Comparison of ENCODE assay signal across 35 mouse cellular contexts in the genomic region with DNA sequence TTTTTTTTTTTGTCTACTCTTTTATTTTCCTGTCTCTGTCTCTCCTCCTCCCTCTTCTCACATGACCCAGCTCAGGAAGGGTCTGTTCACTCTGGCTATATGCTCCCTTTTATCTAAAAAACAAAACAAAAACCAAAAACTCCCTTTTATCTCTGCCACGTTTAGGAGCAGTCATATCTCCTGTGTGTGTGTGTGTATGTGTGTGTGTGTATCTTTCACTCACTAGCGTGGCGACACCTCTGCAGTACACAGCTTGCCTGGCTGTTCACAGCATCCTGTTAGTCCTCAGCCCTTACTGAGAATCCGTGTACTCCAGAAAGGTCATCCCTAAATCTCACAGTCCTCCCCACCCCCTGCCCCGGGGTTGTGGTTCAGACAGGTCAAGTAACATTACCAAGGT. TPM values are rescaled to one million over a fixed set of nuclear protein-coding genes. Genes with fewer than 3 reads are reported as not detected.
A peak's percentile ranks its signal among the peaks of the same experiment; 100 is the strongest.
DNase-seq lines count a peak whose midpoint lies in the region; ATAC-seq and TF ChIP-seq lines count a peak whose summit lies in the region.
"Had no signal": no experiment of that assay in that cellular context is flagged by ENCODE, and none has a peak within 500 bp of the region (broad histone marks: within the 10 kb centered on the region; RNA-seq: fewer than 3 reads in every experiment).

No protein-coding gene starts in this region.

- peaks cover 3% of the 10 kb centered on the region; the same call in 1 of the 2 replicates for H3K27me3 ChIP-seq in heart, embryonic 10.5 days (ENCODE audit: insufficient read depth, poor library complexity, severe bottlenecking)
- peaks cover 15% of the 10 kb centered on the region; the same call in 1 of the 2 replicates for H3K27me3 ChIP-seq in liver, embryonic 13.5 days
- H3K27me3 ChIP-seq: embryonic facial prominence, embryonic 13.5 days; limb, embryonic 12.5 days had no signal

- peak overlapping the region; percentile 79 for H3K4me2 ChIP-seq in liver, embryonic 13.5 days

- no peak overlapping the region for H3K4me3 ChIP-seq in heart, embryonic 10.5 days
- no peak overlapping the region for H3K4me3 ChIP-seq in liver, embryonic 13.5 days (replicated peaks)
- H3K4me3 ChIP-seq in layer of hippocampus, adult 2 months, result no peak overlapping the region
- H3K4me3 ChIP-seq: forebrain, embryonic 13.5 days; hindbrain, embryonic 12.5 days; myocyte had no signal

- H3K4me1 ChIP-seq in heart, embryonic 10.5 days, result peaks cover 61% of the 10 kb centered on the region
- H3K4me1 ChIP-seq in liver, embryonic 13.5 days (replicated peaks), result peaks cover 66% of the 10 kb centered on the region

- TF ChIP-seq CTCF in layer of hippocampus, adult 2 months (conservative IDR thresholded peaks at IDR 0.05), result no peak

- H3K9me3 ChIP-seq in heart, embryonic 10.5 days, result no peaks in the 10 kb centered on the region
- no peaks in the 10 kb centered on the region for H3K9me3 ChIP-seq in liver, embryonic 13.5 days (replicated peaks)
- H3K9me3 ChIP-seq: embryonic facial prominence, embryonic 13.5 days; forebrain, embryonic 13.5 days; G1E; hindbrain, embryonic 12.5 days; limb, embryonic 12.5 days had no signal

- no peaks in the 10 kb centered on the region for H3K36me3 ChIP-seq in heart, embryonic 10.5 days
- no peaks in the 10 kb centered on the region for H3K36me3 ChIP-seq in liver, embryonic 13.5 days
- H3K36me3 ChIP-seq: embryonic facial prominence, embryonic 13.5 days; G1E; hindbrain, embryonic 12.5 days; limb, embryonic 12.5 days; midbrain, embryonic 10.5 days had no signal

- peak overlapping the region; percentile 59; the same call in 1 of the 2 replicates for H3K27ac ChIP-seq in heart, embryonic 10.5 days
- no peak overlapping the region for H3K27ac ChIP-seq in liver, embryonic 13.5 days
- no peak overlapping the region for H3K27ac ChIP-seq in layer of hippocampus, adult 2 months
- H3K27ac ChIP-seq: embryonic facial prominence, embryonic 13.5 days; forebrain, embryonic 13.5 days; gastrocnemius, adult 2 months; hindbrain, embryonic 12.5 days; limb, embryonic 12.5 days; macrophage; midbrain, embryonic 10.5 days; stomach, postnatal 0 days had no signal

- no peak for DNase-seq in heart, embryonic 10.5 days (ENCODE audit: low spot score)
- DNase-seq in heart, postnatal 14 days, result no peak
- DNase-seq in induced T-regulatory cell, adult 2 months (ENCODE audit: low read depth), result peak; percentile 76
- no peak for DNase-seq in liver, embryonic 13.5 days
- DNase-seq in layer of hippocampus, postnatal 14 days (ENCODE audit: low spot score in 2 of 2), result no peak
- DNase-seq in layer of hippocampus, adult 2 months (ENCODE audit: low spot score in 2 of 2), result no peak
- DNase-seq in kidney, postnatal 4 days, result no peak
- DNase-seq: adrenal gland, postnatal 25 days; cerebellum, adult 8-10 months; cerebellum, postnatal 36 days; embryo, embryonic 11 days; gastrocnemius, adult 2 months; kidney, adult 9 months; kidney, postnatal 25 days; layer of hippocampus, adult 9-11 months; right cerebral cortex, postnatal 14 days had no signal

- peak overlapping the region; percentile 9; the same call in 1 of the 2 replicates for H3K9ac ChIP-seq in liver, embryonic 13.5 days
- H3K9ac ChIP-seq: embryonic facial prominence, embryonic 13.5 days; forebrain, embryonic 13.5 days; hindbrain, embryonic 12.5 days; limb, embryonic 12.5 days had no signal

- 53% methylated on average over 5 of the region's 5 CpGs for WGBS in heart, embryonic 10.5 days
- 17% methylated on average over 5 of the region's 5 CpGs for WGBS in liver, embryonic 13.5 days (ENCODE audit: insufficient replicate concordance)

- ATAC-seq in CD4-positive, CD25-positive, alpha-beta regulatory T cell, adult 4 months, result peak; percentile 73
- ATAC-seq in liver, embryonic 13.5 days (ENCODE audit: low read depth), result peak; percentile 27; the same call in 1 of the 2 replicates
- ATAC-seq: forebrain, embryonic 13.5 days; lung, postnatal 0 days; midbrain, embryonic 16.5 days had no signal

- intact Hi-C loops in heart, postnatal 14 days (cut with DNase I), result no loop called here

RNA-seq across cellular contexts. Expression of gene Padi3, which starts 5.0 kb away (rescaled TPM):
- polyA plus RNA-seq in heart, embryonic 10.5 days (2016; fragmentation: Nextera tagmentation; extraction: Ambion mirVana), result 0.87 and 0.96 TPM in 2 replicates
- under 1 TPM; 0.07 to 0.17 TPM for total RNA-seq in heart, postnatal 14 days (2021)
- under 1 TPM; 0.15 to 0.32 TPM for polyA plus RNA-seq in CD4-positive, CD25-positive, alpha-beta regulatory T cell, adult 4 months (2017; shearing (Covaris generic))
- polyA plus RNA-seq in liver, embryonic 13.5 days (2015; fragmentation: Nextera tagmentation; extraction: Ambion mirVana), result 0.21 and 0.23 TPM in 2 replicates
- total RNA-seq in layer of hippocampus, postnatal 14 days (2021), result not detected
- not detected for total RNA-seq in layer of hippocampus, adult 2 months (2021)
- total RNA-seq: adrenal gland, postnatal 25 days; left cerebral cortex, adult 8-10 months; neutrophil, adult 5-6 weeks had no signal
- polyA plus RNA-seq: erythroblast, embryonic 14.5 days; forebrain, embryonic 13.5 days; midbrain, embryonic 16.5 days had no signal

RNA-seq across cellular contexts. Expression of gene Padi1, which starts 30.1 kb away (rescaled TPM):
- polyA plus RNA-seq in heart, embryonic 10.5 days (2016; fragmentation: Nextera tagmentation; extraction: Ambion mirVana), result 0.16 TPM in 2 replicates
- not detected for total RNA-seq in heart, postnatal 14 days (2021)
- polyA plus RNA-seq in CD4-positive, CD25-positive, alpha-beta regulatory T cell, adult 4 months (2017; shearing (Covaris generic)), result under 1 TPM; 0.61 to 0.63 TPM
- 0.03 and 0.06 TPM in 2 replicates for polyA plus RNA-seq in liver, embryonic 13.5 days (2015; fragmentation: Nextera tagmentation; extraction: Ambion mirVana)
- not detected for total RNA-seq in layer of hippocampus, postnatal 14 days (2021)
- not detected for total RNA-seq in layer of hippocampus, adult 2 months (2021)
- total RNA-seq: adrenal gland, postnatal 25 days; gastrocnemius, postnatal 4 days; heart, postnatal 10 days had no signal
- polyA plus RNA-seq: erythroblast, embryonic 14.5 days; forebrain, embryonic 13.5 days; liver, embryonic 16.5 days; macrophage had no signal

RNA-seq across cellular contexts. Expression of gene Padi4, which starts 41.5 kb away (rescaled TPM):
- polyA plus RNA-seq in heart, embryonic 10.5 days (2016; fragmentation: Nextera tagmentation; extraction: Ambion mirVana), result 1.9 and 2.9 TPM in 2 replicates
- under 1 TPM; 0.74 to 0.78 TPM for total RNA-seq in heart, postnatal 14 days (2021)
- polyA plus RNA-seq in CD4-positive, CD25-positive, alpha-beta regulatory T cell, adult 4 months (2017; shearing (Covaris generic)), result under 1 TPM; 0.30 to 0.85 TPM
- 0.36 and 0.37 TPM in 2 replicates for polyA plus RNA-seq in liver, embryonic 13.5 days (2015; fragmentation: Nextera tagmentation; extraction: Ambion mirVana)
- not detected for total RNA-seq in layer of hippocampus, postnatal 14 days (2021)
- total RNA-seq in layer of hippocampus, adult 2 months (2021), result not detected
- total RNA-seq: CH12.LX; G1E; gastrocnemius, adult 2 months had no signal
- polyA plus RNA-seq: embryonic facial prominence, embryonic 13.5 days; erythroblast, embryonic 14.5 days; limb, embryonic 12.5 days had no signal
